Mouse (Mus musculus) lung, postnatal 10 days (tissue): ENCODE data around the gene Dvl2.
"Not testable (repeated sequence)": the region's sequence is repeated elsewhere in the genome, so short reads cannot be mapped to it uniquely, and the experiment has no call there.

ENCODE experiments used
- DNase-seq: peaks from one replicate; pipeline ENCODE4 v3.0.0; 2021

The Dvl2 gene

GRCm38 (mm10) chr11:70010961-70011360 lies 10.6 kb downstream of the Dvl2 start:
- no peak for DNase-seq

- no peak for DNase-seq
These were observed 12.5 kb downstream of the Dvl2 start for GRCm38 (mm10) chr11:70012931-70013330.

DNA sequence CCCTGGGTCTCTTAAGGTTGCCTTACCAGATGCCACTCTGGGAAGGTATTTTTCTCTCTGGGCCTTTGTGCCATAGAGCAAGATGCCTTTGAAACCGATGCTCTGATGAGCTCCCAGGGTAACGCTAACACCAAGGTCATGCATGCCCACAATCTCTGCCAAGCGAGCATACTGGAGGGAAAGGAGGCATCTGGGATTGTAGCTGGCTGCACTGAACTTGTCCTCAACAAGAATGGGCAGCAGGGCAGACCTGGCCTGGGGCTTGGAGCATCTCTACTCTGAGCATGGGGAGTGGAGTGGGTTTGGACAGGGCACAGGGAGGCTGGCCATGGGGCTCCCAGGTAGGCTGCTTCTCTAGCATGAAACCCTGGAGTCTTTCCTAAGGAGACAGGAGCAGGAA lies 13.0 kb downstream of the Dvl2 start:
- DNase-seq = no peak

GRCm38 (mm10) chr11:70014051-70014450 lies 13.7 kb downstream of the Dvl2 start:
- DNase-seq = no peak

DNA sequence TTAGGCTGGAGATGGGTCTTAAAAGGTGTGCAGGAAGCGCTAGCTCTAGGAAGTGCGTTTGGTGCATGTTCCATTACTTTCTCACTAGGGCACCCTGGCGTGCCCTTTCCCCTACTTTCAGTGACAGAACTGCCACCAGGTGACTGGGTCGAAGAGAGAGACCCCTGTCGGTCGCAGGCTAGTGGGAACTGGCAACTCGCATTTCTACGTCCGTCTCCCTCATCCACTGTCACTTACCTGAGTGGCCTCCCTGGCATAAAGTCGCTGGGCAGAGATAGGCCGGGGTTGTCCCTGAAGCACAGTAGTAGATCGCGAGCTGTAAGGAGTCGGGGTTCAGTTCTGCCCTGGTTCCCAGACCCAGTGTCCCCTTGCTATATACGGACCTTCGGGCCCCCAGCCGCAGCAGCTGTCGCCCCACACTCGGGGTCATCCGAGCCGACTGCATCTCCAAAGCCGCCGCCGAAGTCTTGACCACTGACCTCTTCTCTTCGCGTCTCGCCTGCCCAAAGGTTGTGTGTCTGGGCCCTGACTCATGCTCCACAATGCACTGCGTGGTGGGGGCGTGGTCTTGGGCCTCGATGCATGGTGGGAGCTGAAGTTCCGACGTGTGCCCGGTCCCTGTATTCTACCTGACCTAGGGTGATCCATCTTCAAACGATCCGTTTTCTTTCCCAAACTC lies 14.6 kb downstream of the Dvl2 start, which contains the start of gene Acadvl:
TSS of gene Acadvl (minus strand) at position 532 of the 679 bp plus-strand sequence.
- DNase-seq = peak; percentile 93

- DNase-seq = no peak
These were observed 15.3 kb downstream of the Dvl2 start for GRCm38 (mm10) chr11:70015677-70016076.

- DNase-seq = not testable (repeated sequence)
These were observed 15.8 kb downstream of the Dvl2 start for GRCm38 (mm10) chr11:70016177-70016576.

DNA sequence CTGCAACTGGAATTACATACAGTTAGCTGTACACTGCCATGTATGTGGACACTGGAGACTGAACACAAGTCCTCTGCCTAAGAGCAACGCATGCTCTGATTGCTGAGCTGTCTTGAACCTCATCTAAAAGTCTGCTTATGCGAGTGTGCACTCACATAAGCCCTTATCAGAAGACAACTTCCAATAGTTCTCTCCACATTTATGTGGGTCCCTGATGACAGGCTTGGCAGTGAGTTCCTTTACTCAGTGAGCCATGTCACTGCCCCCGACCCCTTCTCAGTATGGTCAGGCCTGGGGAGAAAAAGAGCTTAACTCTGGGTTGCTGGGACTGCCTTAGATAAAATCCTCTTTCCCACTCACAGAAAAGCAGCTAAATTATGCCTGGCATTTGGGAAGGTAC lies 16.3 kb downstream of the Dvl2 start, which contains the start of gene Dlg4:
TSS of gene Dlg4 (plus strand) at position 274 of the 400 bp plus-strand sequence.
- DNase-seq = no peak

- DNase-seq = no peak
These were observed 16.9 kb downstream of the Dvl2 start for GRCm38 (mm10) chr11:70017199-70017767.

GRCm38 (mm10) chr11:70018131-70018990 lies 18.0 kb downstream of the Dvl2 start:
- peak; percentile 82 for DNase-seq

DNA sequence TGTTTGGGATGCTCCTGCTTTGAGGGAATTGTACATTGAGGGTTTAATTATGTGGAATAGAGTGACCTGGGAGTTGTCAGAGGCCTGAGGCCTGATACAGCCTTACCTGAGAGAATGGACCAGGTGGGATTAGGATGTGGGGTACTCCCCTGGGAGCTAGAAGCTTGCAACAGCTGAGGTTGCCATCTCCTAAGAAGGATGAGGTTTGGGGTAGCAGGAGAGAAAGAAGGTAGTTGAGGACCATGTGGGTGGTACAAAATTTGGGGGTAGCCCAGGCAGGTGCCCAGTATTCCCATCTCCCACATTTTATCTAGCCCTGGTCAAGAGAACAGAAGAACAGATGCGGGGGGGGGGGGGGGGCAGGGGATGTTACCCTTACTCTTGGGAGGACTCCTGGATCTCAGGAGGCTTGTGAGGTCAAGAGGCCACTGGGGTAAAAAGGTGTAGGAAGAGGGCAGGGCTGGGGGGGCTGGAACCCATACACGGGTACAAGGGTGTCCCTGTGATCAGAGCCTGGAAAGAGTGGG lies 19.2 kb downstream of the Dvl2 start:
- DNase-seq = no peak

GRCm38 (mm10) chr11:70020022-70020631 lies 19.7 kb downstream of the Dvl2 start:
- DNase-seq = no peak

DNA sequence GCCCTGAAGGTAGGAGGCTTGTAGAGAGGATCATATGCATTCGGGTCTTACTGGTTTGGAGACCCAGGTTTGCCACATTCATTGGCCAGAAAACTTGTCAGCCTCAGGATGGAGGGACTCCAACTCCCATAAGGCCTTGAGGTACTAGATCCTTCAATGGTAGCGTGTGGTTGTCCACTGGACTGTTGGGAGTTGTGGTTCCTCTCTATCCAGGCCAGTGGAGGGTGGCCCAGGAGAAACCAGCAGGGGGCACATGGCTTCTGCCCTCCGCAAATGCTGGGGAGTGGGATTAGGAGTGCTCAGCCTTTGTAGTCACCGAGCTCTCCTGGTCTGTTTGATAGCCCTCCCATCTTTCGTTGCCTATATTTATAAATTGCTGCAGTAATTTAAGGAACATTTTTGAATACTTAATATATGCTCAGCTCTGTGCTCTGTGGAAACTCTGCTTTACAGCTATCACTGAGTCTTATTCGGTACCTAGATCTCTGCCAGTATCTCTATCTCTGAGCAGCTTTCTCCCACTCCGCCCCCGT lies 20.4 kb downstream of the Dvl2 start:
- DNase-seq = peak; percentile 88

- DNase-seq = peak; percentile 98
These were observed 21.1 kb downstream of the Dvl2 start for GRCm38 (mm10) chr11:70021264-70022132.

GRCm38 (mm10) chr11:70023481-70024150 lies 23.2 kb downstream of the Dvl2 start:
- peak; percentile 47 for DNase-seq

DNA sequence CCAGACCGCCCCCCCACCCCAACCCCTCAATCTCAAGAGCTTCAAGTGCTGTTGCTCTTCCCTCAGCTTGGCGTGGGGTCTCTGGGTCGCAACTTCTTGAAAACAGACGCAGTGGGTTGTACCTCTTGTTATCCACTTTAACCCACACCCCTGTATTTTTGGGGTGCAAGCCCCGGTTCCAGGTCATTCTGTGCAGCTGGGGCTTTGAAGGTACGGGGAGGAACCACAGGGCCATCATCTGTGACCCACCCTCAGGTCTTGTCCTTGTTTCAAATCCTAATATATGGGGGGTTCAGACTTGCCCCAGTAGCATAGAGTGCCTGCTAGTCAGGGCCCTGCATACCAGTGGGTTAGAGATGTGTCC lies 23.7 kb downstream of the Dvl2 start:
- no peak for DNase-seq

- DNase-seq = peak; percentile 86
These were observed 26.3 kb downstream of the Dvl2 start for GRCm38 (mm10) chr11:70026689-70027088.

DNA sequence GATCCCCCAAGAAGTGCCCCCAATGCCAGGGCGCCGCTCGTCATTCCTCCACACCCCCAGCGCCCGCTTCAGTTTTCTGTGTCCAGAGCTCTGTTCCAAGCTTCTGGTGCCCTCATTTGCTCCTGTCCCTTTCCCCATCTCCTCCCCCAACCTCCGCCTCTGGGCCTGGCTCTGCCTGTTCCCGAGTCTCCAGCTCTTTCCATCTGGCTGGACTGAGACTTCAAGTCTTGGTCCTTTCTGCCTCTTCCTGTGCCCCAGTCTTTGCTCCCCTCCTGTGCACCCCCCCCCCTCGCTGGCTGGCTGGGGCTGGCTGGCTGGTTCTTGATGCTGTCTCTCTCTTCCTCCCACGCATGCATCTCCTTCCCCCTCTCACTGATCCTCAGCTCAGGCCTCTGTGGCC lies 27.0 kb downstream of the Dvl2 start:
- peak; percentile 76 for DNase-seq

DNA sequence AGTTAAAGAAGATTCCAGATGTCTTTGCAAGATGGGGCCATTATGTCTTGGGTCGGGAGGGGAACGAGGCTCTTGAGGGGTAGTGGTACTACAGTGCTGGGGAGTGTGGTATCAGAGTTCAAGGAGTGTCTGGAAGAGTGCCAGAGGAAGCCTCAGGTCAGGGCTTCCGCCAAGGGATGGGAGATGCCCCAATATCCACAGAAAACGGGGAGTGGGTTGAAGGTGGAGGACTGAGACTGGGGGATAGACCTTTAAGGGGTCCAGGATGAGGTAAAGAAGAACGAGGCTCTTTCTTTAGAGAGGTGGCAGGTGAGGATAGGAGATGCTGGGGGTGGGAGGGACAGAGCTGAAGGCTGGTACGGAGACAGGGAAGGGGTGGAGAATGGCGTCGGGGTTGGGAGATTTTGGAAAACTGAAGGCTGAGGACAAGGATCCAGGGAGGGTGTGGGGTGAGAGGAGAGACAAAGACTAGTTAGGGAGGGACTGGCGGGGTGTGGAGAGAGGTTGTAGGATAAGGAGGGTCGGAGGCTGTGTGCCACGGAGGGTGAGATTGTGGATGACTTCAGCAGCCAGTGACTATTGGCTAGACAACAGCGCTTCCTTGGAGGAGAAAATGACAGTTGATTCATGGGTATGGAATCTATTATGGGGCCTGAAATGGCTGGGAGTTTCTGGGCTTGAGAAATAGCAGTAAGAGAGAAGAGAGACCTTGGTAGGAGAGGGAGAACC lies 28.2 kb downstream of the Dvl2 start:
- peak; percentile 54 for DNase-seq

DNA sequence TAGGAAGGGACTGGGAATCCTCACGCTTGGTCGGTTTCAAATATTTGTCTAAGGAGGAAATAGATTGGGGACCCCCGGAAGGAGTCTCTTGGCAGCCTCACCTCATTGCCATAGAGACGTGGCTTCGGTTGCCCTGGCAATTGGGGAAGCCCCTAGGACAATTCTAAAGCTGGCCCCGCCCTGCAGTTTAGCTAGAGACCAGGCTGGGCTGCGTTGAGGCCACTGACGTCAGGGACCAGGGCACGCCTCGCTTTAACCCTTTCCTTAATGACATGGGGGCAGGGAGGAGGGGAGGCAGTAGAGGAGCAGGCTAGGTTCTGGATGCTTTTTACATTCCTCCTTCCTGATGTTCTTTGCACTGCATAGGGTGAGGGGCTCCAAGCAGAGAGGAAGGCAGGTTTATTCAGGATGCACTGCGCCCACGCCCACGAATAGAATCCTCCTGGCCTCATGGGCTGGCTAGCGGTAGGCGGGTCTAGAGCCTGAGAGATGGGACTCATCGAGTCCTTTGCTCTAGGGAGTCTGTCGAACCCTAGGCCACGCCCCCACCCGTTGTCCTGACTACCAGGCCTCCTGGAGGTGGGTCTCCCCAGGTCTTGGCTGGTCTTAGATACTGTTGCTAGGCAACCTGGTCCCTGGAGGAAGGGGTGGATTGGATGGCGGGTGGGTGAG lies 28.9 kb downstream of the Dvl2 start:
- DNase-seq = peak; percentile 89
